Mouse (Mus musculus): Measurements from ENCODE around the gene Mtr.

GRCm38 (mm10) chr13:12284528-12284927, 26.6 kb upstream of the Mtr start:
- TF ChIP-seq POLR2A (IDR thresholded peaks at IDR 0.05; ENCODE audit: insufficient read depth, low read length) (no peak), CTCF (IDR thresholded peaks at IDR 0.05; ENCODE audit: low read depth, low read length) (no peak), EP300 (IDR thresholded peaks at IDR 0.05; ENCODE audit: insufficient read depth, low read depth, low read length) (no peak)

Data from ES-Bruce4 (cell line).